Mouse (Mus musculus) left cerebral cortex, postnatal 4 days (tissue): ENCODE results near the gene Ago1. TPM values are rescaled to one million over a fixed set of nuclear protein-coding genes. Genes with fewer than 3 reads are reported as not detected.

ENCODE experiments used
- DNase-seq: peaks from one replicate; pipeline ENCODE4 v3.0.0-alpha.2; 2022
- intact Hi-C: fragments of 180-260 bp; cut with DNase I; formaldehyde crosslinking; loops from one replicate; pipeline ENCODE4 v1.15.1; 2025
- total RNA-seq, 2 experiments: library from RNA; stranded (reverse); gene quantifications; 2 replicates each; pipeline ENCODE4 v1.2.3; 2021

The Ago1 gene
- total RNA-seq, 2 experiments from 2014 or later = 95.9 to 99.0 TPM

GRCm38 (mm10) chr4:126480288-126480687 lies 11.9 kb upstream of the Ago1 start:
- no peak for DNase-seq
- intact Hi-C loops = no loop called here

GRCm38 (mm10) chr4:126473031-126473430 lies 4.6 kb upstream of the Ago1 start:
- no peak for DNase-seq
- intact Hi-C loops = no loop called here

- intact Hi-C loops = no loop called here
These were observed 951 bp upstream of the Ago1 start for GRCm38 (mm10) chr4:126469334-126469733.

GRCm38 (mm10) chr4:126468925-126469324 lies 542 bp upstream of the Ago1 start:
- no peak for DNase-seq

More at GRCm38 (mm10) chr4:126469334-126469733, 951 bp upstream of the Ago1 start:
- no peak for DNase-seq

GRCm38 (mm10) chr4:126467721-126468284 lies 580 bp downstream of the Ago1 start:
- DNase-seq = peak; percentile 75
- intact Hi-C loops = no loop called here

More at GRCm38 (mm10) chr4:126468925-126469324, 542 bp upstream of the Ago1 start:
- intact Hi-C loops = no loop called here

- no peak for DNase-seq
- intact Hi-C loops = no loop called here
These were observed 2.1 kb downstream of the Ago1 start for GRCm38 (mm10) chr4:126466251-126466750.

- peak; percentile 57 for DNase-seq
- intact Hi-C loops = no loop called here
These were observed 2.5 kb downstream of the Ago1 start for GRCm38 (mm10) chr4:126465843-126466242.

DNA sequence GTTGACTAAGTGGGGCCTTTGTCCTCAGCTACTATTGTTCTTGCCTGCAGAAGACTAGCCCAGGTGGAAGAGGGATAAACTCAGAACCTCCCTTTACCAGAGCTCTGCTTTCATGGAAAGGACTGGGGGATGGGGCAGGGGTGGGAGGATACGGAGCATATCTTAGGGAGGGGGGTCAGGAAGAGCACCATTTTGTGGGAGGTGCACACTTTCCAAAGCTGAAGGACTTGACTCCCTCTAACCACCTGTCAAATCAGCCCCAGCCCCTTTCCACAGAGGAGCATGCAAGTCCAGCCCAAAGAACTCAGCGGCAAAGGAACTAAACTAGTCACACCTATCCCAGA lies 3.5 kb downstream of the Ago1 start:
- intact Hi-C loops = no loop called here

DNA sequence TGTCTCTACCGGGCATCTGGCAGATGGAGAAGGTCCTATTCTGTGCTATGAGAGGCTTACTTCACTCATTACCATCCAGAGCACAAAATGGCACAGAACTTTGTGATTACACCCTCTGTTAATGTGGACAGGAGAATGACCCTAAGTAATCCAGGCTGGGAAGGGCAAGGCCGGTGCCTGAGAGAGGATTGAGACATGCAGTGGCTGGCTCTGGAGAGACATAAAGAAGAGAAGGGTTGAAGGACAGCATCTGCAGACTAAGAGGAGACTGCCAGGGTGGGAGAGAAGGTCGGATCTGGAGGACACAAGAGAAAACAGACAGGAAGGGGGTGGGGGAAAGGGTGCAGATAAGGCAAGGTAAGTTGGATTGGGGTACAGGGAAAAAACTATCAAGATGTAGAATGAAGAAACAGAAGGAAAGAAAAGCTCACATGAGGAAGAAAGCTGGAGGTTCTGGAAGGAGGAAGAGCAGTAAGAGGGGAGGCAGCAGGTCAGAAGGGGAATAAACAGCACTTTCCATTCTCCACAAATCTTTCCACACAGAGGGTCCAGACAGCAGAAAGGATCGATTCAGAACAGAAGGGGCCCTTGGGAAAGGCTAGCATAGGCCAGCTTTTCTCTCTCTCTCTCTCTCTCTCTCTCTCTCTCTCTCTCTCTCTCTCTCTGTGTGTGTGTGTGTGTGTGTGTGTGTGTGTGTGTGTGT lies 4.0 kb downstream of the Ago1 start:
- intact Hi-C loops = no loop called here
- DNase-seq = no peak

More for the DNA sequence above, 3.5 kb downstream of the Ago1 start:
- no peak for DNase-seq

DNA sequence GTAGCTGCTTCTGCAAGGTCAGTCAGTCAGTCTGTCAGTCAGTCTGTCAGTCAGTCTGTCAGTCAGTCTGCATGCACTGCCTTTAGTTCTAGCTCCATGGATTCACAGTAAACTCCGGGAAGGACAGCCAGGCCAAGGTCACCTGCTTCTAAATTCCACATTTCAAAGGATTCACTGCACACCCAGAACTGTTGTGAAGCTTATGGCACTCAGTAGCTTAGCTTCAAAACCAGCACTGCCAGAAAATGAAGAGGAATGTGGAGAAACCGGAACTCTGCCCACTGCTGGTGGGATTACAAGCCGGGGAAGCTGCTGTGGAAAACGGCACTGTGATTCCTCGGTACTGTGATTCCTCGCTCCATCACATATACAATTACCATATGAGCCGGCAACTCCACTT lies 12.9 kb downstream of the Ago1 start:
- intact Hi-C loops = no loop called here
- DNase-seq = no peak

- intact Hi-C loops = no loop called here
- no peak for DNase-seq
These were observed 13.7 kb downstream of the Ago1 start for GRCm38 (mm10) chr4:126454547-126455254.

DNA sequence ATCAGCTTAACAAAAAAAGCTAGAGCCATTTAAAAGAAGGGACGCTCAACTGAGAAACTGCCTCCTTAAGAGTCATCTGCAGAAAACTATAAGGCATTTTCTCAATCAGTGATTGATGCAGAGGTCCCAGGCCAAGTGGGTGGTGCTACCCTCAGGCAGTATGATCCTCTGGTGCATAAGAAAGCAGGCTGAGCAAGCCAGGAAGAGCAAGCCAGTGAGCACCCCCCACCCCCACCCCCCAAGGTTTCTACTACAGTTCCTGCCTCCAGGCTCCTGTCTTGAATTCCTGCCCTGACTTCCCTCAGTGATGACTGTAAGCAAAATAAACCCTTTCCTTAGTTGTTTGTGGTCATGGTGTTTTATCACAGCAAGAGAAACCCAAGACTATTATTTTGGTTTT lies 18.1 kb downstream of the Ago1 start:
- no peak for DNase-seq

GRCm38 (mm10) chr4:126447126-126447525 lies 21.3 kb downstream of the Ago1 start:
- intact Hi-C loops = no loop called here
- no peak for DNase-seq

More for the DNA sequence above, 18.1 kb downstream of the Ago1 start:
- intact Hi-C loops = no loop called here

DNA sequence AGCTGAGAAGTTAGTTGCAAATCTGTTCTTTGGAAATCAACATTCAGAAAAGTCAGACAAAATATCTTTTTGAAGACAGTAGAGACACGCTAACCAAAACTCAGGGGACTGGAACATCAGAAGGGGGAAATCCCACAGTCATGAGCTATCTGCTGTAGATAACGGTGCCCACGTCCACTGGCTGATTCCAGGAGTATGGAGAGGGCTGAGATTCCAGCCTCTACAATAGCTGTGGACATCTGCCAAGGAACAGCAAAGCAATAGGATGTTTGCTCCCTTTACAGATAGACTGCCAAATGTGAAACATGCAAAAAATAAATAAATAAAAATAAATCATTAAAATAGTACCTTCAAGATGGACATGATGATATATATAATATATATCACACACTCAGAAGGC lies 23.9 kb downstream of the Ago1 start:
- intact Hi-C loops = no loop called here

GRCm38 (mm10) chr4:126438261-126438660 lies 30.1 kb downstream of the Ago1 start:
- intact Hi-C loops = no loop called here
- DNase-seq = no peak

More for the DNA sequence above, 23.9 kb downstream of the Ago1 start:
- no peak for DNase-seq

DNA sequence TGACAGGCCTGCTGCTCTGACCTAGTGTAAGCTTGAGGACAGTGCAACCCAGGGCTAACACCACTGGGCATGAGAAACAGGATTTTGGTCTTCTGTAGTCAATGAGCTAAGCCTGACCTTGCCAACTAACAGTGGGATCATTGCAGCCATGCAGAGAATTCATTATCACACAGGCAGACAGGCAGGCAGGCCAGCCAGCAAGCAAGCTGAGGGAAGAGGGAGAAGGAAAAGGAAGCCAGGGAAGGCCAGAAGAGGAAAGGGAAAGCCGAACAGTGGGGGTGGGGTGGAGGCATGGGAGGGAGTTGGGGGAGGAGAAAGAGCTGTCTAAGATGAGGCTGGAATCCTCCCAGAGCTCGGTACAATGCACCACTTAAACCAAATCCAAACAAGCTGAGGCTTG lies 32.1 kb downstream of the Ago1 start:
- intact Hi-C loops = no loop called here
- peak; percentile 86 for DNase-seq

- intact Hi-C loops = no loop called here
- DNase-seq = no peak
These were observed 34.3 kb downstream of the Ago1 start for GRCm38 (mm10) chr4:126434094-126434493.

DNA sequence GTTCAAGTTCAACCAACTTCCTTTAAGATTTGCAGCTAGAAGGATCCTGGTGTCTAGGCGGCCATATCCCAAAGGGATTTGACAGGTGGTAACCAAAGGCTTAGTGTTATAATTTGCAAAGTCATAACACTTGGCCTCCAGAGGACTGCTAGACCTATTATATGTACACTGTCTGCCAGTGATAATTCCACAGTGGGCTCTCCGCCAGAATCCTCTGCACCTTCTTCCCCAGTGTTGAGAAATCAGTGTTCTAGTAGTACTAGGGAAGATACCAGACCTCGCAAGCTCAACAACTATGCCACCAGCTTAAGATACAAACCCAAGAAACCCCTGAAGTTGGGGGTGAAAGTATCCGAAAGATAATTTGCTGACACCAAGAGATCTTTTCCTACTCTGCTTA lies 35.2 kb downstream of the Ago1 start:
- intact Hi-C loops = no loop called here
- no peak for DNase-seq

DNA sequence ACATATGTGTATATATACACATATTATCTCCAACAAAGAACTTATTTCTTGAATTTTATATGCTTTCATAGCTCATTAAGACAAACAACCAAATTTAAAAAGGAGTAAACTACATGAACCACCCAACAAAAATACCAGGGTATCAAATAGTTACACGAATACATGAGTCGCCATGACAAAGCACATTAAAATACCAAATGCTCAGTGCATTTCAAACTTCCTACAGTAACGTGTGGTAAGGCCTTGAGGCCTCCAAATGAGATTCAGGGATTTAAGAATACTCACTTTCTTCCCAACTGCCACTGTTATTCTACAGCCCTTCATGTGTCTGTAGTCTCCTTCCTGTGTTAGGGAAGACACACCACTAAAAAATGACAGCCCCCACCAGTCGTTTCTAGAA lies 36.6 kb downstream of the Ago1 start:
- DNase-seq = no peak
- intact Hi-C loops = no loop called here

- peak; percentile 92 for DNase-seq
- intact Hi-C loops = no loop called here
These were observed 38.9 kb downstream of the Ago1 start, which contains the start of gene Ago3 for GRCm38 (mm10) chr4:126429347-126430079. Gene Ago3 (minus strand): TSS chr4:126429556.
